Mouse (Mus musculus): ENCODE measurements around the gene Dusp1.

GRCm38 (mm10) chr17:26598845-26599244, 36.9 kb upstream of the Dusp1 start:
- TF ChIP-seq CTCF (IDR thresholded peaks at IDR 0.05; ENCODE audit: control insufficient read depth, insufficient read depth, insufficient replicate concordance, low read depth, low read length) (no peak), POLR2A (IDR thresholded peaks at IDR 0.05; ENCODE audit: control insufficient read depth, low read depth, low read length) (no peak)
